Mouse (Mus musculus) mouse trophoblast stem cell (cell line): Measurements from ENCODE around the gene Gm10203.
"Not testable (repeated sequence)": the region's sequence is repeated elsewhere in the genome, so short reads cannot be mapped to it uniquely, and the experiment has no call there.

ENCODE experiments used
- in situ Hi-C, 2 experiments: fragments of 300-500 bp; cut with MseI, MboI; formaldehyde crosslinking; loops; 2 replicates in 1 of 2; 3 replicates in 1 of 2; pipeline ENCODE4 v1.15.1; 2025

Gene Gm10203

DNA sequence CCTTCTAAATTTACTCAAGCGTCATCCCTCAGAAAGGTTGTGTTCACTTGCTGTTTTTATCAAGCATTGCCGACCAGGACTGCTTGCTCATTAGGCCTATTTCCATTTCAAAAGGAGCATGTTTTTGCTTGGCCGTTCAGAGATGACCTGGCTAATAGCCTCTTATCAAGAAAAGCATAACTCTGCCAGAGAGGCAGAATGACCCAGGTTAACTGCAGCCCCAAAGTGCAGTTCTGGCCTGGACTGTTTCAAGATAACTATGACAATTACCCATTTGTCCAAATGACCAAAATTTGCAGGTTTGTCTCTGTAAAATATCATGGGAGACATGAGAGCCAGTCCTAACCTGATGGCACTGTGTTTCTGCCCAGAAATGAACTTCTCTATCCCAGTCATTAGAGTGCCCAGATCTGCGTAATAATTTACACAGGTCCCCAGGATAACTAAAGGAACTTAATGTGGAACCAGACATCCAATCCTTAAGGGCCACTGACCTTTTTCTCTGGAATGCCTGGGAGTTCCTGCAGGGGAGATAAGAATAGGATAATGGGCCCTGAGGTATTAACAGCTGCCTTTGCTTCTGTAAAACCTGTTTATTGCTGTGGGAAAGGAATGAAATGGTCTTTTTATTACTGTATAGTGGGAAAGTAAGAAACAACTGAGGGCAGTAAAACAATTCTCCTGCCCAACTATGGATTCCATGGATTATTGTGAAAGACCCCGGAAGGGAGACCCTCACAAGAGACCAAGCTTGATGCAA is 4.6 kb downstream of the Gm10203 start:
- in situ Hi-C loops = no loop called here

DNA sequence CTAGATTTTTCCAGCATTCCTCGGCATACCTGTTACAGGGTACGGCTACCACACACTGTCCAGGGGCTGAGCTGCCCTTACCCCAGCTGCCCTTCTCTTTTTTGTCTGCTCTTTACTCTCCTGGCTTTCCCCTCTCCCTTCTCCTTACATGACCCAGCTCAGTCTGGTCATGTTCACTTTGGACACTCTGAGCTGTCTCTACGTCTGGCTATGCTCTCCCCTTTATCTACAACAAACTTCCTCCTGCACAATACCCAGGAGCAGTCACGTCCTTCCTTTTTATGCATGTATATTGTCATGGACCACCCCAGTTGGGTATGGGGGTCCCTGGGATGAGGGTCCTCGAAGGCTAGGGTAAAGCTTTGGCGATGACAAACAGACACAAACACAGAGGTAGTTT is 5.7 kb downstream of the Gm10203 start:
- in situ Hi-C loops = no loop called here

DNA sequence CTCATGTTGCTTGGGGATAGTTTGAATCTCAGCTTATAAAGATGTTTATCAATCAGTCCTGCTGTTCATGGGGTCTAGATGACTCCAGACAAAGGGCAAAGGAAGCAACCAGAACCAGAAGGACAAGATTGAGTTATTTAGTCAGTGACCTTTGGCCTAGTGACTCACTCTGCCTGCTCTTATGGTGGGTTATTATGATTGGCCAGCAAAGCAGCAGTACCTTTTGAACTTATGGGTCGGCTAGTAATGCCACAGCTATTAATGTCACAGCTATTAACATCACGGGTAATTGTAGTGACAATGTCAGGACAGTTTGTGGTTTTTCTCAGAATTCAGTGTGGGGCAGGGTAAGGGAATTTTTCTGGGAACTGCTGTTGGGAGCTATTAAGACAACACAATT is 8.0 kb downstream of the Gm10203 start:
- in situ Hi-C loops = no loop called here

DNA sequence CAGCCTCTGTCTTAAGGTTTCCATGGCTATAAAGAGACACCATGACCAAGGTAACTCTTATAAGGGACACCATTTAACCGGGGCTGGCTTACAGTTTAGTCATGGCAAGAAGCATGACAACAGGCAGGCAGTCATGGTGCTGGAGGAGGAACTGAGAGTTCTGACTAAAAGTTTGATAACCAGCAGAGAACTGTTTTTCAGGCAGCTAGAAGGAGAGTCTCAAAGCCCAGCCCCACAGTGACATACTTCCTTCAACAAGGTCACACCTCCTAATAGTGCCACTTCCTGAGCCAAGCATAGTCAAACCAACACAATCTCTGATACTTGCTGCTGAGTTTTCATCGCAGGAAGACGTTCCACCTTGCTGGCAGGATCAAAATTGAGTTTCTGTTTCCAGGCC is 9.0 kb downstream of the Gm10203 start:
- in situ Hi-C loops = no loop called here

DNA sequence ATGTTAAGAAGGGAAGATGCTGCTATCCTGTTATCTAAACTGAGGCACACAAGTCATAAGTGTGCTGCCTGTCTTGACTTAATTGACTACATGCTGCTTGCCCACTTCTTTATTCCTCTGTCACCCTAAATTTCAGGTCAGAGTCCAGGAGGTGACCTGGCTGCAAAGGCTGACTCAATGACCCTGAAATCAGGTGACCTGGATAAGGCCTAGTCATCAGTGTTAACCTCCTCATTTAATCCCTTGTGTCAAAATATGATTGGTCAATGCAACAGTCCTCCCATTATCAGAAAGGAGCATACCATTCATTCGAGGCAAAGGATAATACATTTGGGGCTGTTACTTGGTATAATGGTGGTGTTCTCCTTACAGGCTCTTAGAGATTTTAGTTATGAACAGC is 9.5 kb downstream of the Gm10203 start, which contains the start of gene Etfbkmt:
Gene Etfbkmt, plus strand, starts transcription at position 379 of the 400 bp plus-strand sequence.
- in situ Hi-C loops = no loop called here

DNA sequence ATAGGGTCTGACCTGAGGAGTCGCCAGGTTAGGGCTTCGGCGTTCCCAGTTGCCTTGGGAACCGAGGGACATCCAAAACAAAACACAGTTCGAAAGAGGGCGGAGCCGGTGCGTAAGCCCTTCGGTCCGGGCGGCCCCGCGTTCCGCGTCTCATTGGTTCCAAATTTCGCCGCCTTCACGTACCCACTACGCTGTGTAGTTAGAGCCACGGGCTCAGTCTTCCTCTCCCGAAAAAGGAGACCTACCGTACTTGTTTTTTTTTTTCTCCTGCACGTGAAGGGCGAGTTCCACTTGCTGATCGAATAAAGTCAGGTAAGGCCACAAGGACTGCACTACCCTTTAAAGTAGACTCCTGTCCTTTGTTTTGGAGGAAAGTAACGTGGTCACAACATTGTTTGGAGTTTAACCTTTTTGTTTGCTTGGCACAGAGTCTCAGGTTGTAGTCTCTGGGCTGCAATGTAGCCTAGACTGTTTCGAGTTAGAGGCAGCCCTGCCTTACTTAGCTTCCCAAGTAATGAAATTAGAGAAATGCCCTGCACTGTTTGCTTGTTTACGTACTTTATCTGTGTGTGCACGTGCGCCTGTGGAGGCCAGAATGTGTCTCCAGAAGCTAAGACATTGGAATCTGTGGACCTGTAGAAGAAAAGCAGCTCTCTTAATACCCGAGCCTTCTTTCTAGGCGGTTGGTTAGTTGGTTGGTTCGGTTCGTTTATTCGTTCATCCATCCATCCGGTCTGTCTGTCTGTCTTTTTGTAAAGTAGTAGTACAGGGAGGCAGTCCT is 11.6 kb downstream of the Gm10203 start:
- in situ Hi-C loops = no loop called here

DNA sequence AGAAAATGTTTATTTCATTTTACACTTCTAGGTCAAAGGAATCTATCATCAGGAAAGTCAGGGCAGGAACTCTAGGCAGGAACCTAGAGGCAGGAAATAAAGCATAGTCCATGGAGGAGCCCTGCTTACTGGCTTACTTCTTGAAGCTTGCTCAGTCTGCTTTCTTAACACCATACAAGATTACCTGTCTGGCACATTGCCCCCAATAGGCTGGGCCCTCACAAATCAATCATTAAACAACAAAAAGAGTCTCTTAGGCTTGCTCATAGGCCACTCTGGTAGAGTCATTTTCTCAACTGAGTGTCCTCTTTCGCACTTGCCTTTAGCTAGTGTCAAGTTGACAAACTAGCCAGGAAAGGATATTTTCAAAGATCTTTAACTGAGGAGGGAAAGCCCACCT is 15.2 kb downstream of the Gm10203 start:
- in situ Hi-C loops = no loop called here

DNA sequence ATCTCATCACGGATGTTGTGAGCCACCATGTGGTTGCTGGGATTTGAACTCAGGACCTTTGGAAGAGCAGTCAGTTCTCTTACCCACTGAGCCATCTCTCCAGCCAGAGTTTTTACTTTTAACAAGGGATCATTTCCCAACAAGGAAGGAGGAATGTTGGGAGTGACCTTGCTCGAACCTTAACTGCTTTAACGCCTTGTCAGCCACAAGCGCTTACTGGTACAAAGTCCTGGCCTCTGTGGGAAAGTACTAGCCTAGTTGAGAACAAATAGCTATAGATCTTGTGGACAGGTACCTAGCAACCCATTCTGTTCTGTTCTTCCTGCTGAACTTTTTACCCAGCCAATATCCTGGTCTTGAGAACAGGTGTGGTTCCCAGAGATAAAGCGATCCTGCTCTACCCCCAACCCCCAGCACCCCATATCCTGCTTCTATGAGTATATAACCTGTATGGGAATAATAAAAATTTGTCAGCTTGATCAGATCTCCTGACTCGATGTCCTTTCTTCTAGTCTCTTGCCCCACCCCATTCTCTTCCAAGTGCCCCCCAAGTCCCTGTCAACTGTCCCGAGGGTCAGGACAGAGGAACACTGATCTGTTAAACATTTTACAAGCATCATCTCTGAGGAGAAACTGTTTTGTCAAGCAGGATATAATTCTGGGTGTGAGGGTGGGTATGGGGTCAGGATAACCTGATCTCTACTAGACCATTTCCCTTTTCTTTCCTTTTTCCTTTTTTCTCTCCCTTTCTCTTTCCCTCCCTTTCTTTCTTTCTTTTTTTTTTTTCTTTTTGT is 18.7 kb downstream of the Gm10203 start:
- in situ Hi-C loops = no loop called here

DNA sequence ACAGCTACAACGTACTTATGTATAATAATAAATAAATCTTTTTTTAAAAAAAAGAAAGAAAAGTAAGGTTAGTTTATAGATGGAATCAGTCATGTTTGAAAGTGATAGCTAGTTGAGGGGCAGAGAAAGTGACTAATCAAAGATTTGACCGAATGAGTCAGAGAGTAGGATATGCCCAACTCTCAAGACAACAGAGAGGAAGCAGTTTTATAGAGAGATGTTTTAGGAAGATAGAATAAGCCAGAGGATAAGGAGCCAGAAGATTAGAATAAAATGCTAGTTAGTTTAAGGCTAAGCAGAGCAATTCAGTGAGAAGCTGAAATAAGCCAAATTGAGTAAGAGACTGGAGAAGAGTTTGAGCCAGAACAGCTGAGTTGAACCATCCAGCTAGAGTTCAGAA is 22.1 kb downstream of the Gm10203 start:
- in situ Hi-C loops = no loop called here

DNA sequence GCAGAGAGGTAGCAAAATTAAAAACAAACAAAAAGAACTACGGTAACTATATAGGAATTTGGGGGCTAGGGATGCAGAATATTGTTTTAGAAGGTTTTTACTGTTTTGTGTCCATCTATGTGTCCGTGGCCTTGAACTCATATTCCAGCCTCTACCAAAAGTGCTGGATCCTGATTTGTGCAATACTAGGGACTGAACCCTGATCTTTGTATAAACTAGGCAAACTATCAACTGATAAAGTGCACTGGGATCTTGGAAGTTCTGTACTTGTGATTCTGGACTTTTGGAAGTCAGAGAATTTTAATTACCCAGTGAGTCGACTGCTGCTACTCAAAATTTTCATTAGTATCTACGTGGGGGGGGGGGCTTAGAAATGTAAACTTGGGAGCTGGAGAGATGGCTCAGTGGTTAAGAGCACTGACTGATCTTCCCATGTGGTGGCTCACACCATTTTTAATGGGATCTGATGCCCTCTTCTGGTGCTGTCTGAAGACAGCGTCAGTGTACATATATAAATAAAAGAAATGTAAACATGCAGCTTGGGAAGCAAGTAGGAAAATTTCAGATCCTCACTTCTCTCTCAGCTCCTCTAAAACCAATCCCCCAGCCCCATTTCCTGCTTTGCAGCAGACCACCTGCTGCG is 23.6 kb downstream of the Gm10203 start:
- in situ Hi-C loops = no loop called here

DNA sequence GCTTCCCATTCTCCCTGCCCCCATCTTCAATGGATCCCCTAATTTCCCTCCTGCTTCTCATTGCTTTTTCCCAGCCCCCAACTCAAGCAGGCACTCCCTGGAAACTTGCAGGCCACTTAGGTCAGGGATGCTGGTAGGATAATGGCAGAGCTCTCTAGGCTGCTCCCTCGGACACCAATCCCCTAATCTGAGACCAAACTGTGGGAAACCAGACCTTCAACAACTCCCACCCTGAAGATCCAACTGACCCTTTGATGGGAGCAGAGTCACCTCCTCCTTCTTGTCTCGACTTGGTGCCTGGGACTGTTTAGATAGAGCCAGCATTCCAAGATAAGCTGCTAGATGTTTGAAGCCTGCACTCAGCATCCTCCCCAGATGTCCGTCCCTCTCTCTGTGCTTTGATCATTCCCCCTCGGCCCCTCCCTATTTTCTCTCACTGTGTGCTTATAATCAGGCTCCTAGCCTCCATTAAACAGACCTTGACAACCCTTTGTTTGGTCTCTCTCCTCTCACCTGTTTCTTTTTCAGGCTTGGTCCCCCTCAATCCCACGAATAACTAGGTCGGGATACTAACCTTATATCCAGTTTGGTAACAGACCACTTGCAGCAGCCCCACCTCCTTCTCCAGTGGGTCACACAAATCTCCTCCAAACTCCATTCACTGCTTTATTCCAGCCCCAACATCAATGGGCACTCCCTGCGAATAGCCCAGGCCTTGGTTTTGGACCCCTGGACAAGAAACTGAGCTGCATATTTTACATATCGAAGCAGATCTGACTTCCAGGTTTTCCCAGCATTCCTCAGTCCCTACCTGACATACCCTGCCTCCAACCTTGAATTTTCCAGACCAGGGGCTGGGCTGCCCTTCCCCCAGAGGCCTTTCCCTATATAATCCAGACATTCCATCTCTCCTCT is 24.4 kb downstream of the Gm10203 start:
- in situ Hi-C loops = no loop called here

DNA sequence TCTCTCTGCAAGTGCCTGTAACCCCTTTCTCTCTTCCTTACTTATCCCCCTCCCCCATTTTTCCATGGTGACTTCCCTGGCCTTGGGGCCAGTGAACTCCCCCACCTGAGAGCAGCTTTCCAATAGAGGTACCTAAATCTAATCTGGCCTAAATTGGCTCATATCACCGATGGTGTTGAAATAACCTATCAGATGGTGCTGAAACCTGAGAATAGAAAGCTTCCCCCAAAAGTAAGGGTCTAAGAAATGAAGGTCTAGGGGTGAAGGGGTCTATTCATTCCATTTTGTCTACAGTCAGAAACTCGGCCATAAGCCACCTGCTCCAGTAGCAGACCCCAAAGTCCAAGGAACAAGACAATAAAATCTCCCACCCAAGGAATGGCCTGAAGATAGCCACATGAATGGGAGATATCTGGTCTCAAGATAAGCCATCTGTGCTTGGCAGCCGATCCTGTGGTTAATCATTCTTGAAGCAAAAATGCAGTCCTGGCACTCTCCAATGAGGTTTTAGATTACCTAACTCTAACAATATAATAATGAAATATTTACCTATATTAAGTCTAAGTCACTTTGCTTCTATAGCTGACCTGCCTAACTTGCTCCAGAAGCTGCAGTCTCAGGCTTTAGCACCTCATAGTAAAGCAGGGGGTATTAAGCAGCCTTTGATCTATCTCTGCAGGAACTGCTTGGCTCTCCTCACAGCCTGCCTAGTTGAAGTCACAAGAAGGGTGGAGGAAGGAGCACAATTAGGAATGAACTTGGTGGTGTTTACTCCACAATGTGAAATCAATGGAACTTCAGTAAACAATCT is 25.3 kb downstream of the Gm10203 start:
- in situ Hi-C loops = no loop called here

DNA sequence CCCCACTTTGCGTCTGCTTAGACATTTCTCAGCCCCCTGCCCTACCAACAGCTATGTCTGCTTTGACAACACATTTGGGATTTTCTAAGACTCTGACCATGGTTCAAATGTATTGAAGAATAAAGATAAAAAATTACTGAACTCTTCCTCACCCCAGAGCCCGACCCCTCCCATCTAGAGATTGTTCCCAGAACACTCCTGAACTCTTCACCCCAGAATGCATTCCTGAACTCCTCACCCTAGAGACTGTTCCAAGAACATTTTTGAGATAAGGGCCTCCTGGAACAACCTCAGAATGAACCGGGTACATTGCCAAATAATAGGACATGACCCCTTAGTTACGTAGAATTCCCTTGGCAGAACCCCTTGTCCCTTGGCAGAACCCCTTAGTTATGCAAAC is 37.1 kb downstream of the Gm10203 start:
- in situ Hi-C loops = not testable (repeated sequence)

DNA sequence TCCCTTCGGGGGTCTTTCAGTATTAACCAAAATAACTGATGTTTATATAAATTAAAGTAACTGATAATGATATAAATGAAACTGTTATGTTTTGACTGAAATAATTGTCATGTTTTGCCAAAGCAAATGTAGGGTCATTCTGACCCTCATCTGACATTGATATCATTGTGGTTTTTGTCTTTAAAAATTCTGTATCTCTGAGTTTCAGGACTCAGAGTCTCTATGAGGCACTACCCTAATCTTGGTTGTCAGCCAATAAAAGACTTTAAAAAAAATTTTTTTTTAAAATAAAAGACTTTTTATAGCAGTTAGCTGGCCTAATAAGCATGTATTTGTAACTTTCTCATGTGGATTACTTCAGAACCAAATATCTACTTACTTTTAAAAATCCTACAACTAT is 37.7 kb downstream of the Gm10203 start:
- in situ Hi-C loops = no loop called here

DNA sequence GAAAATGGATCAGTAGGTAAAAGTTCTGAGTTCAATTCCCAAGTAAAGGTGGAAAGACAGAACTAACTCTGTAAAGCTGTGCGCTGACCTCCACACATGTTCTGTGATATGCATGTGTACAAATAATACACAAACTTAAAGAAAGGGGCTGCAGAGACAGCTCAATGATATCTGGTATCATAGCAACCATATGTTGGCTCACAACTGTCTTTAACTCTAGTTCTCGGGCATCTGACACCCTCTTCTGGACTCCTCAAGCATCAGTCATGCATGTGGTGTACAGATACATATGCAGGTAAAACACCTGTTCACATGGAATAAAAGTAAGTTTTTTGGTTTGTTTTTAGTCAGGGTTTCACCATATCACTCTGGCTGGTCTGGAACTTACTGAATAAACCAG is 38.5 kb downstream of the Gm10203 start:
- in situ Hi-C loops = no loop called here

DNA sequence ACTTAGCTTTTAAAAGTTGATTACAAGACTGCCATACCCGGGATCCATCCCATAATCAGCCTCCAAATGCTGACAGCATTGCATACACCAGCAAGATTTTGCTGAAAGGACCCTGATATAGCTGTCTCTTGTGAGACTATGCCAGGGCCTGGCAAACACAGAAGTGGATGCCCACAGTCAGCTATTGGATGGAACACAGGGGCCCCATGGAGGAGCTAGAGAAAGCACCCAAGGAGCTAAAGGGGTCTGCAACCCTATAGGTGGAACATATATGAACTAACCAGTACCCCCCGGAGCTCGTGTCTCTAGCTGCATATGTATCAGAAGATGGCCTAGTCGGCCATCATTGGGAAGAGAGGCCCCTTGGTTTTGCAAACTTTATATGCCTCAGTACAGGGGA is 40.0 kb downstream of the Gm10203 start:
- in situ Hi-C loops = not testable (repeated sequence)

DNA sequence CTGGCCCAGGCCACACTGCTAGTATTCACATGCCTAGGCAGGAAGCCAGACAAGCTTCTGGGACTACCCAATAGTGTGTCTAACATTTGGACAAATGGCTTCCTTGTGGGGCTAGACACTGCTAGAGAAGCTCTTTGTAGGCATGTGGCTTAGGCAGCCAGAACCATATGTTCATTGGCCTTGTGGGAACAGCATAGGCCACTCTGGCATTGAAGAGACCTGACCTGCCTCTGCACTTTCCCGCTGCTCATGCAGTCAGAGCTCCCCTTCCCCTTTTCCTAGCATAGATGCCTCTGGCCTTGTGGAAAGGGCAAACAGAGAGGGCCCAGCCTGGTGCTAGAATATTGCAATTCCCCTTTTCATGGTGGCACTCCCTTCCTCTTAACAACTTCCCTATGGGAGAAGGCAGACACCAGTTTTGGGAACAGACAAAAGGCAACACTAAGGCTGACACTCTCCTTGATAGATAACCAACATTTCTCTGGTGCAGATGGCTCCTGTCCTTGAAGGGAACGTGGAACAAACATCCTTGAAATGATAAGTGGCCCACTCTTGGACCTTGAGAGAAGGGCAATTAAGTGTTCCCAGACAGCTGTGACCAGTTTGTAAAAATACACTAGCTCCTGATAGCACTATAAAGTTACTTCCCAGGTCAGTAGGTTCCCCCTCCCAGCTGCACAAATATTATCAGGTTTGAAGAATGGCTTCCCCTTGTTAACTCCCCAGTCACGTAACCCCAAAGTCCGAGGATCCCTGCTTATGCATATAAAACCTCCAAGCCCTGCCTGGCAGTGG is 44.1 kb downstream of the Gm10203 start:
- in situ Hi-C loops = no loop called here

DNA sequence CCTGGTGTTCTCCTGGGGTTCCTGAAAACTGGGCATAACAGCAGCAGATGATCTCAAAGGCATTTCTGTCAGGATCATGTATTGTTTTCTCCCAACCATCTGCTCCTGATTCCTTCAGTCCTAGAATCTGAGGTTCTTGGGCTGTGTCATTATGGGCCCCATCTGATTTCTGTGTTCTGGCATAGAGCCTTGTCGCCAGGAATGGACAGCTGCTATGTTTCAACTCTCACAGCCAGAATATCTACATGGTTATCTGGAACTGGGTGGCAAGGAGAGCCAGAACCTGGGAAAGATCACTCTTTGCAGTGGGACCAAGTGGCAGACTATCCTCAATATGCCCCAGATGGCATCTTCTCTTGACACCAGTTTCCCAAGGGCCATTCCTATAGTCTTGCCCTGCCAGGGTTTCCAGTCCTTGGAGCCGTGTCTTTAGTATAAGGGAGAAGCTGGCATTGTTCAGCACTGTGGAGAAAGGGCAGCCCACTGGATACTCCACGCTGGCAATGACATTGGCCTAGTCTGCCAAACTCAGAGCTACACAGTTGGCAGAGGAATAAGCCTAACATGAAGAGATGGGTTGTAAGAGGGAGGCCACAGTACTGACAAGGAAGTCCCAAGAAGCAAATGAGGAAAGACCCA is 45.1 kb downstream of the Gm10203 start:
- in situ Hi-C loops = no loop called here

DNA sequence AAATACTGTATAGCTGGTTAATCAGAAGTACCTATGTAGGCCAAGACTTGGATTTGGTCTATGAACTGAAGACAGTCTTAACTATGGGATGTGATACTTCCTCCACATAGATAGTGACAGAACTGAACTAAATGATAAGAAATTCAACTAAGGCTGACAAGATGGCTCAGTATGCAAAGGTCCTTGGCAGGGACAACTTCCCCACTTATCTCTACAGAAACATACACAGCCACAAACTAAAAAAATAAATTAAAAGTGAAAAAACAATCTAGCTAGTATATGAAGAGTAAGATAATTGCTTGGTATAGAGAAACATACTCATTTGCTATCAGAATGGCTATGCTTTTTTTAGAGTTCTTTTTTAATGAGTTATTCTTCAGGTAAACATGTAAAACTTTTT is 49.1 kb downstream of the Gm10203 start:
- in situ Hi-C loops = no loop called here
